Mouse (Mus musculus): ENCODE measurements around the gene Upf2.

DNA sequence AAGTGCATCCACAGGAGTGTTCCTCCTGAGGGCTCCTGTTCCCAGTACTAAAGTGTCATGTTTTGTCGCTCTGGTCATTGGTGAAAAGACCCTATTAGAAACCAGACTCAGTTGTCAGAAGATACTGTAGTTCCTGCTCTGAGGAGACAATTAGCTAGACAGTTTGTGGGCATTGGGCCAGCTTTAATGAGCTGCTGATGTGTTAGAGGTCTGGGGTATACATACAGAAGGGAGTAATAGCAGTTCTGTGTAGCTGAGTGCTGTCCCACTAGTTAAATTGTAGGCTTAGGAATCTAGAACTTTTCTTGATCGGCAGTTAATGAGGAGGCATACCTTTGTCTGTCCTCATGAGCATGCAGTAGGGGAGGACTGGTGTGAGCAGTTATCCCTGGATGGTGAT is 11.0 kb downstream of the Upf2 start:
- no peak for TF ChIP-seq GATA1 (IDR thresholded peaks at IDR 0.05; ENCODE audit: low read length)
- TF ChIP-seq TAL1 (IDR thresholded peaks at IDR 0.05; ENCODE audit: low read length) = no peak

Measured in erythroblast, embryonic 14.5 days (primary cell).